Mouse (Mus musculus) retina, postnatal 7 days (tissue): ENCODE data around the gene Coro7.
A peak's percentile ranks its signal among the peaks of the same experiment; 100 is the strongest.

Experiments
- DNase-seq: peaks from one replicate; pipeline ENCODE4 v3.0.0-alpha.2; 2012; ENCODE audit warnings: low read depth, low spot score

The Coro7 gene

DNA sequence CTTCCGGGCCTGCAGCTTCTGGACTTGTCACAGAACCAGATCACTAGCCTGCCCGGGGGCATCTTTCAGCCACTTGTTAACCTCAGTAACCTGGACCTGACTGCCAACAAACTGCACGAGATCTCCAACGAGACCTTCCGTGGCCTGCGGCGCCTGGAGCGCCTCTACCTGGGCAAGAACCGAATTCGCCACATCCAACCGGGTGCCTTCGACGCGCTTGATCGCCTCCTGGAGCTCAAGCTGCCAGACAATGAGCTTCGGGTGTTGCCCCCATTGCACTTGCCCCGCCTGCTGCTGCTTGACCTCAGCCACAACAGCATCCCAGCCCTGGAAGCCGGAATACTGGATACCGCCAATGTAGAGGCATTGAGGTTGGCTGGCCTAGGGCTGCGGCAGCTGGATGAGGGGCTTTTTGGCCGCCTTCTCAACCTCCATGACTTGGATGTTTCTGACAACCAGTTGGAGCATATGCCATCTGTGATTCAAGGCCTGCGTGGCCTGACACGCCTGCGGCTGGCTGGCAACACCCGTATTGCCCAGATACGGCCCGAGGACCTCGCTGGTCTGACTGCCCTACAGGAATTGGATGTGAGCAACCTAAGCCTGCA, 31.1 kb downstream of the Coro7 start:
- no peak for DNase-seq

DNA sequence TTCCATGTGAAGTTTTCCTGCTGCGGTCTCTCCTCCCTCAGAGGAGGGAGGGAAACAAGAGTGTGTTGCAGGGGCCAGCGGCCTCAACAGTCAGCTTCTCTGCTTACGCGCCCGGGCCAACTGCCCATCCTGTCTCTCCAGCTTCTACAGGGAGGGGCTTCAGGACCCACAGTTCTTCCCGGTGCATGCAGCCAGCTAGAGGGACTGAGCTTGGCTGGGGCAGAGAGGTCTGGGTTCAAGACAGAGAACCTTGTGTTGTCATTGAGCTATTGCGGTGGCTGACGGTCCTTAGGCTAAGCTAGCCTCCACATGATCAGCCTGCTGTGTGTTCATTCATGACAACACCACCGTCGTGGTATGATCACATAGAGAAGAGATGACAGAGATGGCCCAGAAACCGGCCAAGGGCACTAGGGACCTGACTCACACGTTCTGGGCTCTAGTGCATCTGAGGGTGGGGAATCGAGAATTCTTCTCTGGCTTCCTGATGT, 31.9 kb downstream of the Coro7 start:
- DNase-seq, result no peak

GRCm38 (mm10) chr16:4646831-4647230, 32.7 kb downstream of the Coro7 start:
- DNase-seq, result no peak

GRCm38 (mm10) chr16:4645867-4646266, 33.7 kb downstream of the Coro7 start:
- no peak for DNase-seq

DNA sequence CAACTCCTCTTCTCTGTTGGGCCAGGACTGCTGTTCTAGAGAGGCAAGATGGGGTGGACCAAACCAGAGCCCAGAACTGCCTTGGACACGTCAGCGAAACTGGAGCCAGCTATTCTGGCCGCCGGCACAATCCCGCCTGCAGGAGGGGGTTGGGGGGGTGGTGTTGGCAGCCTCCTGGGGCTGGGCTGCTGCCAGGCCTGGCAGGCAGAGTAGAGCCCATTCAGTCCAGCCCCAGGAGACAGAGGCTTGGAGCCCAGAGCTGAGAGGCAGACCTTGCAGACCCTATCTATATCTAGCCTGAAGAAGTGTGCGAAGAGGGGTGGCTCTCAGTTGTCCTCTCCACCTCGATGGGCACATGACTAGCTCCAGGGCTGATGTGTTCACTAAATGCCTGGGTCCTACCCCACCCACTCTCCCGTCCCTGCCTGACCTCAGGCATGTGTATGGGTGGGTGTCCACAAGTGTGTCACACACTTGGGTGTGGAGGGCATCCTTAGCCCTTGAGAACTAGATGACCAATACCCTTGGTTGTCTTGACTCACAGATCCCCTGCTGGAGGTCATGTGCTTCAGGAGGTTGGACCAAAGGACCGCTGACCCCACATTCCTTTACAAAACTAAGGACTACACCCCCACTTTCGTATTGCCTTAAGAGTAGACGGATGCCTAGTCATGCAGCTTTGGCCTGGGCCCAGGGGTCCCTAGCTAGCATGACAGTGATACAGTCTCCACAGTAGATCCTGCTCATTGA, 35.7 kb downstream of the Coro7 start:
- no peak for DNase-seq

GRCm38 (mm10) chr16:4642937-4643336, 36.6 kb downstream of the Coro7 start:
- DNase-seq, result no peak

- DNase-seq, result no peak
Measured at GRCm38 (mm10) chr16:4642190-4642589, 37.4 kb downstream of the Coro7 start.

- no peak for DNase-seq
Measured at GRCm38 (mm10) chr16:4641119-4641838, 38.3 kb downstream of the Coro7 start.

DNA sequence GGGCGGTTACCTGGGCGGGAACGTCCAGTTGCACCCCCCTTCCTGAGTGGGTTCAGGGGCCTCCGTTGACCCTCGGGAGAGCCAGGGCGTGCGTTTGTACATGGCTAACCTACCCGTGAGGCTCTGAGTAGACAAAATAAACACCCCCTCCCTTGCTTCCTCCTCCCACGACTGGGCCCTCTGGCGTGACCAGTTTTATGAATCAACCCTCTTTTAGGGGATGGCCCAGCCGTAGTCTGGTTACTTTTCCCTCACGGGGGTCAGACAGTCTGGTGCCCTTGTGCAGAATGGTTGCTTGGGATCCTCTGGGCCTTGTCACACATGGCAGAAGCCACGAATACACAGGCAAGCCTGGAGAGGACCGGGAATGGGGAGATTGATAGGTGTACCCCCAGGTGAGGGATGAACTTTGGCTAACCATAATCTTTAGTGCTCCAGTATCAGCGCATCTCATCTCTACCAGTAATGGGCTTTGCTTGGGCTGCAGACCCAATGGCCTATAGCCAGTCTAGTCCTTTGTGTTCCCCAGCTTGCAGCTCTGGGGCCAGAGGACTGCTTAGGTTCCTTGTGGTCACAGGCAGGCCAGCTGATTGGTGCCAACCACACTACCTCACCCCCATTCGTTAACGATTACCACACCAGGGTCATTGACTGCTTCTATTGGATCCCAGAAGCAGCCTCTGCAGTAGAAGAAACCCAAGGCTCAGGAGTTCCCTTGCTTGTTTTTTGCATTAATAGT, 39.1 kb downstream of the Coro7 start:
- no peak for DNase-seq

DNA sequence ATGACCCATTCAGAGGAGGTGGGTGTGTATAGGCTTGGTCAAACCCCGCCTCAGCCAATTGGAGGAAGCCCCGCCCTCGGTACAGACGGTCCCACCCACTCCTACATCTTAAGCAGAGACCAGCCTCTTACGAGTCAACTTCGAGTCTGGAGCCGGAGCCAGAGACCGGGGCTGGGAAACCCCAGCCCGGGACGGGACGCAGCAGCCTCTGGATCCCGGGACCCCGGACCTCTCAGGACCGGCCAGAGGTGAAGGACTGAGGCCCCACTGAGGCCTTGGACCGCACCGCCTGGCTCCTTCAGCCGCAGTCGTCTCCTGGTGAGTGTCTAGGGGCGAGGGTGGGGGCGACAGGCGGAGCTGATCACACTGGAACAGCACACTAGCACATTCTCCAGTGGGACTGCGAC, 39.7 kb downstream of the Coro7 start, which contains the start of the genes Vasn and Dnaja3:
Gene Vasn, plus strand, starts transcription at position 111 of the 407 bp plus-strand sequence.
Gene Dnaja3, plus strand, starts transcription at position 159 of the 407 bp plus-strand sequence.
- DNase-seq, result peak; percentile 62

GRCm38 (mm10) chr16:4638891-4639390, 40.6 kb downstream of the Coro7 start:
- DNase-seq, result no peak

GRCm38 (mm10) chr16:4635760-4636159, 43.8 kb downstream of the Coro7 start:
- DNase-seq, result no peak

DNA sequence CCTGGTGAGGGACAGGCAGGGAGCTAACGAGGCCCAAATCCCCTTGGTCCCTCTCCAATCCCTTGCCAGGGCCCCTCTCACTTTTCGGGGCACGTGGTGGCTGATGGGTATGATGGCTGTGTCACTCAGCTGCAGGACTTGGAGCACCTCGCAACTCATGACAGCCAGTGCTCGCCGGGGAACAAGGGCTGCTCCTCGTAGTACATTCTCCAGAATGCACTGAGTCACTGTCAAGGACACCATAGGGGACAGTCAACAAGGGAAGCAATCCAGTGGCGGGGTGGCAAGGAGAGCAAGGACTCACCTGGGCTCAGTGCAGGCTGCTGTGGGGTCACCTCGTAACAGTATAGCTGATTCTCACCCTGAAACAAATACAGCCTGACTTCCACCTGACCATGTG, 44.9 kb downstream of the Coro7 start:
- no peak for DNase-seq

DNA sequence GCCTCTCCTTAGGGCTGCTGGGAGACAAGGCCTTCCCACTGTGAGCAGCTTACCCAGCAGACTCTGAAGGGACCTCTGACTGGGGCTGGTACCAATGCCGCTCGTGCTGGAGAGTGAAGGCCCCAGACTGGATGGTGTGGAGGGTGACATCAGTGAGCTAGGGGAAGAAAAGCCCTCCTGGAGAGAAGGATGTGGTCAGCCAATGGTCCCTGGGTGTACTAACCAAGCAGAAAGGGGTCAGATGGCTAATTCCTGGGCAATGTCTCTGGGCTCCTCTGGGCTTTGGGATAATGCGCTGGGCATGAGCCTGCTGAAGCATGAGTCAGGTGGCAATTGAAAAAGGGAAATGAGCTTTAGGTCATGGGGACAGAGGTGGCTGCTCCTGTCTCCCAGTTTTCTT, 45.9 kb downstream of the Coro7 start:
- DNase-seq, result no peak

DNA sequence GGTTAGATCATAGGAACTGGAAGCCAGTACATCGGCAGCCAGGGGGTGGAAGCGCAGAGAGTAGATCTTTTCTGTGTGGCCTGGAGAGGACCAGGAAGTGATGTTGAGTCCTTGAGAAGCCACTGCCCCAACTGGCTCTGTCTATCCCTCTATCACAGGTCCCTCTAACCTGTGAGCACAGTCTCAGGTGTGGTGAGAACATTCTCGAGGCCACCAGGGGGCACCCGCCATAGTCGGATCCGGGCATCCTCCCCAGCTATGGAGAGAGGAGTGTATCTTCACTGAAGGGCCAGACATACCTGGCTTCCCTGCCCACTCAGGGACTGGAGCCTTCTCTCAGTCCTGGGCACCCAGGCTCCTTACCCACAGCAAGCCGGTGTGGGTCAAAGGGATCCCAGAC, 47.5 kb downstream of the Coro7 start:
- DNase-seq, result no peak

DNA sequence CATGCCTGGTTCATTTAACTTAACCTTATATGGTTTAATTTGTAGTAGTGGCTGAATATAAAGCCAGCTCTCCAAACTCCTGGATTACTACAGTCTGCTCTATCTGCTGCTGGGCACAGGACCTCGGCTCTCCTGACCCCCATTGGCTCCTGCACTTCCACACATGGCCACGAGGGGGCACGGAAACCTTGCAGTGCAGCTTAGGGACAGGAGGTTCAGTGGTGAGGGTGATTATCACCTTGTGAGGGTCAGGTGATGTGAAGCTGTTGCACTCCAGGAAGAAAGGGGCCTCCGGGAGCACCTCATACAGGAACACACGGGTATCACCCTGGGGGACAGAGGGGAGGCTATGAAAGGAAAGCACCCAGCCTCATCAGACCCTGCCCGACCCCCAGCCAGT, 49.6 kb downstream of the Coro7 start:
- DNase-seq, result peak; percentile 72

- DNase-seq, result no peak
Measured at GRCm38 (mm10) chr16:4628898-4629419, 50.6 kb downstream of the Coro7 start.

- DNase-seq, result no peak
Measured at GRCm38 (mm10) chr16:4627105-4627504, 52.5 kb downstream of the Coro7 start.

- peak; percentile 79 for DNase-seq
Measured at GRCm38 (mm10) chr16:4624481-4625110, 55.0 kb downstream of the Coro7 start, which contains the start of gene Pam16. Pam16 (minus strand) TSS chr16:4624988.

DNA sequence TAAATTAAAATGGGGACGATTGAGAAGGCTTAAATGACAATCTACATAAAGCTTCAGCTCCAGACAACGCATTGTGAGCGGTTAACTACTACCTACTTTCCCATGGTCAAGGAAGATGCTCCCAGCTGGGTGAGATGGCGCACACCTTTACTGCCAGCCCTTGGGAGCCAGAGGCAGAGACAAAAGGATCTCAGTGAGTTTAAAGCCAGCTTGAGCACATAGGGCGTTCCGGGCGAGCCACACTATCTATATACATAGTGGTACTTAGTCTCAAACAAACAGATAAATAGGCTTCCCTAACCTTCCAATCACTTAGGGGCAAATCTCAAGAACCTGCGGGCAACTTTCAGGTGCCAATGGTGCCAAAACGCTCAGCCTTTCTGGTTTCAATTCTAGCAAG, 55.5 kb downstream of the Coro7 start:
- DNase-seq, result no peak

DNA sequence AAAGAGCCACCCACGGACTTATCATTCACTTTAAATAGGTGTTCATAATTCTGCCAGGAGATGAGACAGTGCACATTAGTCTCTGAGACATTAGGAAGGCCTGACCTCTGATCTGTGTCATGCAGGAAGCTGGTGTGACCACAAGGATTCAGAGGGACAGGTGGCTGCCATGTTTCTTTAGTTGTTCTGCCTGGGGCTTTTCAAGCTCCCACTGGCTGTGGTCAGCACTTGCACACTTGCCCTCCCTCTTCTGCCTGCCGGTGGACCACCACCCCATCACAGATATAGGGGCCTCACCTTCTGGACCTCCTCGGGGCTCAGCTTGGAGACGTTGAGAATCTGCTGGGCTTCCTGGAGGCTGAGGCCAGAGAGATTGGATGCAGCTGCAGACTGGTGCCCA, 62.7 kb downstream of the Coro7 start:
- DNase-seq, result no peak
